Mouse (Mus musculus) frontal cortex, postnatal 25 days (tissue): ENCODE data around the gene Hectd4.

ENCODE experiments used
- DNase-seq, 2 experiments: peaks; one replicate each; pipeline ENCODE4 v3.0.0; 2022; ENCODE audit warnings: low spot score in 2 of 2

The Hectd4 gene

DNA sequence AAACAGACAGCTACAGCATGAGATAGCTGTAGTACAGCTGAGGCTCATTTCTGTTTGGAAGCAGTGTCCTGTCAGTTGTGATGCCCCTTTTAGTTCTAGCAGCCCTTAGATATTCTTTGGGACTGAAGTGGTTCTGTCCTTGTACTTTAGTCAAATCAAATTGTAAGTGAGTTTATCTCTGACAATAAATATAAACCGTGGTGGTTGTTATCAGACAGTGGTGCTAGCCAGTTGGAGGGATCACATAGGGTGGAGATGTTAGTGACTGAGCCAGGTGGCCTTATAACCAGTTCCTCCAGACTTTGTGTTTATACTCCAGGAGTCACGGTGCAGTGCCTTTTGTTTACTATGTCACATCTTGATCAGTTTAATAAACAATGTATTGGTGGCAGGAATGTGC lies 13.7 kb downstream of the Hectd4 start:
- no peak for DNase-seq

DNA sequence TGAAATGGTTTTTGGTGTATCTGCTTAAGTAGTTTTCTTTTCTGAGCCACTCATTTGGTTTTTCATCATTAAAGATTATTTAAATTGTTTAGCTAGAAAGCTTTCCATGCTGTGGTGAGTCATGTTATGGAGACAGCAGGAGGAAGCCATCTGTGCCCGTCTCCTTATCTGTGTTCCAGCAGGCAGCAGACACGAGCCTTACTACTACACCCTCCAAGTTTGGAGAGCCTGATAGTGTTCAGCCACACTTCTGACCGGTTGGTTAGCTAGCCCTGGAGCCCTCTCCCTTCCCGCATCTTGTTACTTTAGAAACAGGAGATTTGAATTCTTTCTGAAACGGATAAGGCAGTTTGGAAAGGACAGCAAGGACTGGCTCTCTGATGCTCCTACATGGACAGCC lies 16.2 kb downstream of the Hectd4 start:
- DNase-seq = no peak

DNA sequence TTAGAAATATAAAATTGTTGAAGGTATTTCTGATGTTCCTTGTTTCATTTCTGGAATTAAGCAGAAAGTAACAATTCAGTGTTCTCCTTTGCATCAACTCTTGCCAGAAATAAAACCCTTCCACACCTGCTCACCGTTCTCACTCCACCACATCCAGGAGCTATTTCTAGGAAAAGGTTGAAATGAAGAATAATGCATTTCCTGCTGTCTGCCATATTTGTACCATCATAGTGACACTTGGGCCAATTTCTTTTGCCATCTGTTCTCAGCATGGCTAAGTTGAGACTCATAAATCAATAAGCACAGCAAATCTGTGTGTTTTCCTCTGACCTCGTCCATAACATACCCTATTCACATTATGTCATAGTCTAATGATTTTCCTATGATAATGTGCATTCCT lies 18.2 kb downstream of the Hectd4 start:
- DNase-seq = no peak

DNA sequence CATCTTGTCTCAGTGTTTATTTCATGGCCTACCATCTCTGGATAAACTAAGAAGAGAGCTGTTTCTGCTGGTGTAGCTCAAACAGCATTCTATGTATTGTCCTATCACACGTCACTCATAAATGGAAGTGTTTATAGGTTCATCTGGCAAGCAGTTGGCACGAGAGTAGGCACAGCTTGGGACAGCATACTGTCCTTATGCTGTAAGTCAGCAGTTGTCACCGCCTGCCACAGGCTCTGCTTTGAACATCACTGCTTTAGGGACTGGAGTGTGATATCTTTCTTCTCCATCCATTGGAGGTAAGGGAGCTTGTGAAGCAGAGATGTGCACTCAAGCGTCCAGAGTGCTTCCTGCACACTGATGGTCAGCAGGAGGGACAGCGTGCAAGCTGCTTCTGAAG lies 19.8 kb downstream of the Hectd4 start:
- DNase-seq = no peak

DNA sequence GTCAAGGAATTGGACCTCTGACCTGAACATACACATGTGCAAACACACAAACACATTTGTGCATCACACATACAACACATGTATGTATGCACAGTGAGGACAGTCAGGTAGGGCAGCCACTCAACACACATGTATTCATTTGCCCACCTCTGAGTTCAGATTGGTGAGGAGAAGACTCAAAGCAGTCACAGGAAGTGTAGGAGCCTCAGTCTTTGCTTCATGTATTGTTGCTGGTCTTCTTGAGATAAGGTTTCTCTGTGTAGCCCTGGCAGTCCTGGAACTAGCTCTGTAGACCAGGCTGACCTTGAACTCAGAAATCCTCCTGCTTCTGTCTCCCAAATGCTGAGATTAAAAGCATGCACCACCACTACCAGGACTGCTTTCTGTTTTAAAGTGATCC lies 21.2 kb downstream of the Hectd4 start:
- DNase-seq = no peak

DNA sequence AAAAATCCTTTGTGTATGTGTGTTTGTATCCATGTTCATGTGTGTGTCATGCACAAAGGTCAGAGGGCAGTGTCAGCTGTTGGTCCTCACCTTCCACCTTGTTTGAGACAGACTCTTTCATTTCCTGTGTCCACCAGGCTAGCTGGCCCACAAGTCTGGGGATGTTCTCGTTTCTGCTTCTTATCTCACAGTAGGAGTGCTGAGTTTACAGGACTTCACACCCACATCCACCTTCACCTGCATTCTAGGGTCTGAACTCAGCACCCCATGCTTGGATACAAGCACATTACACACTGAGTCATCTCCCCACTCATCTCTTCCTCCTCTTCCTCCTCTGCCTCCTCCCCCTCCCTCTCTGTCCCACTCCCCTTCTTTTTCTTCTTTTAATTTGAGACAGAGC lies 22.2 kb downstream of the Hectd4 start:
- no peak for DNase-seq

DNA sequence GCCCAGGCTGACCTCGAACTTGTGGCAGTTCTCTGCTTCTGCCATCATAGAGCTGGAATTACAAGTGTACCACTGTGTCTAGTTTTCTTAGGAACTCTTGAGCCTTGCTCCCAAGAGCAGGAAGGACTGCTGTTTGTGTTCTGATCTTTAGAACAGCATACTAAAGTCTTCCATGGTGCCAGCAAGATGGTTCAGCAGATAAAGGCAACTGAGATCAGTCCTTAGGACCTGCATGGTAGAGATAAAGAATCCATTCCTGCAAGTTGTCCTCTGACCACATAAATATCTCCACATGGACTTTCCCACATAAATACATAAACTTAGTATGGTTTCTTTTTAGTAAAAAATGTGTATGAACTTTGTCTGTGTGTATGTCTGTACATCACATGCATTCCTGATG lies 22.7 kb downstream of the Hectd4 start:
- no peak for DNase-seq

DNA sequence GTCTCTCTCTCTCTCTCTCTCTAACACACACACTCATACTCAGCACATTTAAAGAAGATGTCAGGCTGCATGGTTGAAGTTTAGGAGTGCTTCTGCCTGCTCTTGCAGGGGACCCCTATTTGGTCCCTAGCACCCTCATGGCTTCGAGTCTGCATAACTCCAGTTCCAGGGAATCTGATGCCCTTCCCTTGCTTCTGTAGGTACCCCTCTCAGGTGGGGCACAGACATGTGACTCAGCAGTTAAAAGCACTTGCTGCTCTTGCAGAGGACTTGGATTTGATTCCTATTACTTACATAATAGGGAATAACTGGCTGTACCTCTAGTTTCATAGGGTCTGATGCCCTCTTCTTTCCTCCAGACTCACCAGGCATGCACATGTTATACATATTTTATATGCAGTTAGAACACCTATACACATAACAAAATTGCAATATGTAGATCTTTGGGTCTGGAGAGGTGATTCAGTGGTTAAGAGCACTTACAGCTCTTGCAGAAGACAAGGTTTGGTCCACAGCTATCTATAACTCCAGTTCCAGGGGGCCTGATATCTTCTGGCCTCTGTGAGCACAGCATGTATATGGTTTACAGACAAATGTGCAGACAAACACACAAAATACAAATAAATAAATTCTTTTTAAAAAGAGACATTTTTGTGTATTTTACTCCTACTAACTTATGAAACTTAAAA lies 23.8 kb downstream of the Hectd4 start:
- no peak for DNase-seq

DNA sequence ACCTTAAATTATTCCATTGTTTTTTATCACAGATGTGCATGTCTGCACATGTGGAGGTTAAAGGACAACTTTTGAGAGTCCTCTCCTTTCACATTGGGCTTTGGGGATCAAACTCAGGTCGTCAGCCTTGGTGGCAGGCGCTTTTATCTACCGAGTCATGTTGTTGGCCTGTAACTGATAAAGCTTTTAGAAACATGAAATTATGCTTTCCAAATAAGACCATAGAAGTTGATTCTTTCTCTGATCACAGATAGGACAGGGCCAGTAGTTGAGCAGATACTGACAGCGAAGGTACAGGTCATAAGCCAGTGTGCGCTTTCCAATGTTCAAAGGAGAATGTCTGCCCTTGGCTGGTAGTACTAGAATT lies 24.3 kb downstream of the Hectd4 start:
- DNase-seq = no peak

DNA sequence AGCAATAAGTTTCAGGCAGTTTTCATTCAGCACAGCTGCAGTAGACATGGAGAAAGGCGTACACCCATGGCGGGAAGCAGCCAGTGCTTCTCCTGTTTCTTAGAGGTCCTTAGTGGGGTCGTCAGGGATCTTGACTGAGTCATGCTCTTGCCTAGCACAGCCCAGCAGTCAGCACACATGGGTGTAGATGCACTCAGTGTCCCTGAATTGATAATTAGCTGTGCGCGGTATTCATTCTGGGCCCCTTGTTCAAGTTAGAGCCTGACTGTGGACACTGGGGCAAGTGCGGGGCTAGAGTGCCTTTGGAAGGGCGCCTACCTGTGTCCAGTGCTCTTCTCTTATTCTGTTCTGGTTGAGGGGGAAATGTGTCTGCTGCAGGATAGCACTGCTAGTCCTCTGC lies 25.2 kb downstream of the Hectd4 start:
- no peak for DNase-seq

DNA sequence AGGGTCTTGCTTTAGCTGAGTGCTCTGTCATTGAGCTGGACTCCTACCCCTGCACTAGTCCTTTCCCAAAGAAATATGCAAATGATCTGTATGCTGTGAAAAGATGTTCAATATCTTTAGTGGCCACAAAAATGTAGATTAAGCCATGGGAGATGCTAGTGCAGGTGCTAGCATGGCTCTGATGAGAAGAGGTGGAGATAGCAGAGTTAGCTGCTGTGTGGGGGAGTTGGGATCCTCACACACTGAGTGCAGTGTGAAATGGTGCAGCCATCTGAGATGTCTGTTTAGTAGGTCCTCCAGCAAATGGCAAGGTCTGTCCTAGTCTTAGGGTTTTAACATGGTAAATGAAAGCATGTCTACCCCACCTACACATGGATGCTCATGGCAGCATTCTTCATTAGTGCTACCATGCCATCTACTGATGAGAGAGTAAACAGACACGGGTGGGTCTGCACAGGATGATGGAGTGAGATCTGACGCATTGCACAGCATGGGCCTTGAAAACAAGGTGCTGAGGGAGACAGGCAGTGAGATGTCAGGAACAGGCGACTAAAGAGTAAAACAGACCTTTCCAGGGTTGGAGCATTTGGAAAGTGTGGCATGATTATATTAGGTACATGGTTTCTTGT lies 28.9 kb downstream of the Hectd4 start:
- no peak for DNase-seq

DNA sequence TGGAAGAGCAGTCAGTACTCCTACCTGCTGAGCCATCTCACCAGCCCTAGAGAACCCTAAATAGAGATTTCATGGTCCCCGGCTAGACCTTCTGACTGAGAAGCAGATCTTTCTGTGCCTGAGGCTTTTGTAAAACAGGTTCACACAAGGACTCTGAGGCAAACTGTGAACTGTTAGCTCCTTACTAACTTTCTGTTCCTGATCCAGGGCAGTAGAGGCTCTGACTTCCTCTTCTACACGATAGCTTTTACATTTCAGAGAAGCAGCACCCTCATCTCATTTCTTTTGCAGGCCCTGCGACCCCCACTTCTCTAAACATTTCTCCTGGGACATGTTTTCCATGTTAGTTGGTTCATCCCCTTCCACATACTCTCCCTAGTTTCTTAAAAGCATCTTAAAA lies 29.7 kb downstream of the Hectd4 start:
- no peak for DNase-seq

DNA sequence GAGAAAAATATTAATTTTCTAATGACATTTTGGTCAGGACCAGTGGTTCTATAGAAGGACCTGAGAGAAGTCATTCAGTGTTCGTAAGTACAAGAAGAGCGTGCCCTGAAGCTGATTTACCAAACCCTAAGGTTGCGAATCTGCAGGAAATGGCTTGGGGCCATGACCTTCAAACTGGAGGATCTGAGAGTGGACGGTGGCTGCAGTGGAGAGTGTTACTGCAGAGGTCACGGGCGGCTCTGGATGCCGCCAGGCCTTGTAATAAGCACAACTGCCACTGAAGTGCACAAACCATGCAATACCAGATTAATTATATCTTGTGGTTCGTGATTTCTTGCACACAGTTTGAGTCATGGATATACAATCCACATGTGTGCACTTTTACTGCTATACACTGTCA lies 31.8 kb downstream of the Hectd4 start:
- DNase-seq = no peak

DNA sequence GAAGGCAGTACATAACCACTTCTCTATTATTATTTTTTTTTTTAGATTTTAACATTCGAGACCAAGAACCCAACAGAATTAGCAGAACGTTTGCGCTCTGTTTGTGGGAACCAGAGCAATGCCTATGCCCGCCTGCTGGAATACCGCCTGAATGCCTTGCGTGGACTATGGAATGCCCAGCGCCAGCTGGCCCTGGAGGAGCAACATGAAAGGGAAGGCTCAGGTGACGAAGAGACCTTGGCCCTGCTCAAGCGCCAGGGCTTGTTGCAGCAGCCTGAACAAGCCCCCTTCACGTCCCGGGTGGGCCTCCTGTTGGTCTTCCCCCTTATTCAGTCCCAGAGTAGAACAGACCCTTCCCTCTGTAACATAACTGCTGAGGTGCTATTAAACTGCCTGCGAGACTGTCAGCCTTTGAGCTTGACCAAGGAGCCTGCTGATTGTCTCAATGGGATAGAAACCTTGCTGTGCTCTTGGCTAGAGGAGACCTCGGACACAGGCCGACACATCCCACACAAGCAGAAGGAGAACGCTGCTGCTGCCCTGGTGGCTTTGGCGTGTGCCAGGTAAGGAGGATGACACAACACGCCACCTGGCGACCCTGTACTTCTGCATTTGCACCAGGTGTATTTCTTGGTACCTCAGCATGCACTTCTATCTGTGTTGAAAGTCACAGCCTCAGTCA lies 33.9 kb downstream of the Hectd4 start:
- no peak for DNase-seq

DNA sequence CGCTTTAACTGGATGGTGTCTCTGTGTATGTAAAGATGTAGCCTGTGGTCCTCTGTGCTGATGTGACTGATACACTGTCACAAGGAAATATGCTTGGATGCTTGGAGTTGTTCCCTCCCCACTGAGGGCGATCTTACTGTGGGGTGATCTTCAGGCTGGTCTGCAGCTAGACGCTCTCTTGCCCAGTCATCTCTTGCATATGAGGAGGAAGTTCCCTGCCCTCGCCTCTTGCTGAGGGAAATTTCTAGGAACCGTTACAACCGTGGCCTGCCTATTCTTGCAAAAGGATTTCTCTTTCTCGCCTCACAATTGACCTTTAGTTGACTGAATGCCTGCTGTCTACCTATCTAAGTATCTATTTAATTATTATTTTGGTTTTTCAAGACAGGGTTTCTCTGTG lies 35.0 kb downstream of the Hectd4 start:
- no peak for DNase-seq

DNA sequence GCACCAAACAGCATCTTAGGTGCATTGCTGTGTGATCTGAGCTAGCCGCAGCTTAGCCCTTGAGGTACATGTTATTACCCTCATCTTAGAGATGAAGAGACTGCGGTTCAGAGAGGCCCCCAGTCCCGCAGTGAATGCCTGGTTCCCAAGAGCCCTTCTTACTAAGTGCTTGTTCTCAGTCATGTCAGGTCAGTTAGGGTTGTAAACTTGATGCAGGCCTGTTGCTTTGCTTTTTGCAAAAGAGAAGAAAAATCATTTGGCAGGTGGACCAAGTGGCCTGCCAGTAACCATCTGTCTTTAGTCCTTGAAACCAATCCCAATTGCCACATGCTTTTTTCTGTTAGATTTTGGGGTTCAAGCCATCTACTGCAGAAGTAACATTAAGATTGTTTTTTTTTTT lies 41.8 kb downstream of the Hectd4 start:
- no peak for DNase-seq

DNA sequence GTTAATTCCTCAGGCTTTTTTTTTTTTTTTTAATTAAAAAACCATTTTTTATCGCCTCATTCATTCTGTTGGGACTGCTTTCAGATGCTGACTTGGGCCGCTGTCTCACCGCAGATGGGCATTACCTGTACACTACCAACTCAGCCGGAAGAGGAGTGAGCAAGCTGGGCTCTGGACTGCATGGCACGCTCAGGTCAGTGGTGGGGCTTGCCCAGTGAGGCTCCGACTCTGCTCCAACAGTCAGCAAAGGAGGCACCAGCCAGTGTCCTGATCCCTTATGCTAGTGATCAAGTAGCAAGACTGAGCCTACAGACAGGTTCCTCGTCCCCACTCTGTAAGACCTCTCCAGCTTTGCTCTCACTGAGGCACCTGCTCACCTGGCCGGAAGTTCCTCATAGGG lies 42.4 kb downstream of the Hectd4 start:
- DNase-seq = no peak

DNA sequence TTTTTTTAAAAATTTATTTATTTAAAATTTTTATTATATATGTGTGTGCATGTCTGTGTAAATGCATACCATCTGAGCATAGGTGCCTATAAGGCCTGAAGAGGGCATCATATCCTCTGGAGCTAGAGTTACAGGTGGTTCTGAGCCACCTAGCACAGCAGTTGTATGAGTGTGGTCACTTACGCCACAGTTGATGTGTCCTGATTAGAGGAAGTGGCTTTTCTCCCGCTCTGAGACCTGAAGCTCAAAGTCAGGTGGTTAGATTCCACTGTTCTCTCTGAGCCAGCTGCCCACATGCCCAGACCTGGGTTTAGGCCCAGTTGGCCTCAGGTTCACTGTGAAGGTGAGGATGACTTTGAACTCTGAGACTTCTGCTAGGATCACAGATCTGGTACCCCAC lies 44.6 kb downstream of the Hectd4 start:
- no peak for DNase-seq

DNA sequence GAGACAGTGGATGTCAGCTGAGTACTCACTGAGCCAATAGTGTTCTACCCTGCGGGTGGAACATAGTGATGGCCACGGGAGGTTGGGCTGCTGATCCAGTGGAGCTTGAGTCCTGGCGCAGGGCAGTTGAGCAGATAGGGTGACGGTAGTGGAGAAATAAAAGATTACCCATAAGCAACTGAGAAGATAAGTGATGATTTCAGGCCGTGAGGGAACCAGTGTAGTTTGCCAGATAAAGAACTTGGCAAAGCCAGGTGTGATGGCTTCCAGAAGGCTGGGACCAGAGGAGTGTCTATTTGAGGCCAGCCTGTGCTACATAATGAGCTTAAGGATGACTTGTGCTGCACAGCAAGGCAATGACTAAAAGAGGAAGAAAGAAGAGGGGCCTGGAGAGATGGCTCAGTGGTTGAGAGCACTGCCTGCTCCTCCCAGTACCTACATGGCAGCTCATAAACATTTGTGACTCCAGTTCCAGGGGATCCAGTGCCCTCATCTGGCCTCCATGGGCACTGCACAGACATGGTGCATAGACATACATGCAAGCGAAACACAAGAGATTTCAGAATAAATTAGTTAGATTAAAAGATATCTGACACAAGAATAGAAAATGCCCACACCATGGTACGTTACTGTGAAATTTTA lies 46.8 kb downstream of the Hectd4 start:
- peak; percentile 24 to 37 for DNase-seq

DNA sequence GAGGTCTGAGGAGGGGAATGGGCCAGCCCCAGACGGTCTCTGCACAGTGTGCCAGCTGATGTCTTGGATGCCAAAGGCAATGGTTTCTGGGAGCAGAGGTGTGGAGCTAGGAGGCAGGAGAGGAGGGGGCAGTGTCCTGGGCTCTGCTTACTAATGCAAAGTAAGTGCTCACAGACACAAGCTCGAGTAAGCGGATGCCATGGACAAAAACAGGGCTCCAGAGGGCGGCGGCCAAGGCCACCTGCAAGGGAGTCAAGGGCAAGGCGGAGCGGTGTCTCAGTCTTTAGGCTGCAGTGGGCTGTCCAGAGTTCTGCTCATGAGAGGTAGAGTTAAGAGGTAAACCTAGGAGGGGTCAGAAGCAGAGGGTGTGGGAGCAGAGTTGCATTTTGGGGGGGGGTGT lies 51.0 kb downstream of the Hectd4 start:
- DNase-seq = no peak

DNA sequence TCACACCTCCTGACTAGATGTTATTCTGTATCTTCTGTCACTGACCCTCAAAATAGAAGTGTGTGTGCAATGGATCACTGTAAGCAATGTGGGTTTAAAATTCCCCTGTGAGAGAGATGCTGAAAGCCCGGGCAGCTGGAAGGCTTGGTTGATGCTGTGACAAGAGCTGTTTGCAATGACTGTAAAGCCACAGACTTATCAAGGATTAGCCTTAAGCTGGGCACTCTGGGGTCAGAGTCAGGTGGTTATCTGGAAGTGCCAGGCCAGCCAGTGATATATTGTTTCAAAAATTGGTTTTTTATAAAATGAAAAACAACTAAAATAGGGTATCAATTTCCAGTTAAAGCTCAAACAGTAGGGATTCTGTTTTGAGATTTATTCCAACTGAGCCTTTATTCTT lies 56.8 kb downstream of the Hectd4 start:
- DNase-seq = no peak

DNA sequence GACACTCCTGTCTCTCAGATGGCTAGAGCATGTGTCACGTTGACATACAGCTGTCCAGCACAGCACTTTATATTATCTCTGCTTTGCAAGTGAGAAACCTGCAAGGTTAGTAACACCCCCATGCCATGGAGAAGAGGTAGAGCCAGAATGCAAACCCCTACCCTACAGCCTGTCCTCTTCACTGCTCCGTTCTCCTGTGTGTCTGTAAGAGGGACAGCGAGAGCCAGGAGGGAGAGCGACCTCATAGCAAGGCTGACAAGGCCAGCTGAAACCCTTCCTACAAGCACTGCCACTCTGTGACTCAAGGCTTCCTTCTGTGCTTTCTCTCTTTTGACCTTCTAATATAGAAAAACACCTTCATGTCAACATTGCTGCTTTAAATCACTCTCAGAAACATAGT lies 60.4 kb downstream of the Hectd4 start:
- no peak for DNase-seq

DNA sequence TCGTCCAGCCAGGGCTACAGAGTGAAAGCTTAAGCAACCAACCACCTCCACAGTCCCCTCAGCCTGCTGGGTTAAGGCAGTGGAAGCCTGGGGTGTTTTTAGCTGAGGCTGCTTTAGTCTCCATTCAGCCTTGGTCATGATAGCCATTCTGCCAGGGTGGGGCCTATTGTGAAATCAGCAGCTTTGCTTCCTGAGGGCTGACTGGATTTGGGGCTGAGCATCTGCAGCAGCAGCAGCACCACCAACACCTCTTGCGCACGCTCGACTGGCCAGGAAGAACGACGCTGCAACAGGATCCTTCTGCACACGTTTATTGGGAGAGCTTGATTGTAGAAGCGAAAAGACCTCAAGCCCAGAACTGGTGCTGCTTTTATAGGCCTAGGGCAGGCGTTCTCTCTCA lies 63.0 kb downstream of the Hectd4 start:
- DNase-seq = no peak
